Mouse (Mus musculus): ENCODE results near the gene Mical2.

Gene Mical2

DNA sequence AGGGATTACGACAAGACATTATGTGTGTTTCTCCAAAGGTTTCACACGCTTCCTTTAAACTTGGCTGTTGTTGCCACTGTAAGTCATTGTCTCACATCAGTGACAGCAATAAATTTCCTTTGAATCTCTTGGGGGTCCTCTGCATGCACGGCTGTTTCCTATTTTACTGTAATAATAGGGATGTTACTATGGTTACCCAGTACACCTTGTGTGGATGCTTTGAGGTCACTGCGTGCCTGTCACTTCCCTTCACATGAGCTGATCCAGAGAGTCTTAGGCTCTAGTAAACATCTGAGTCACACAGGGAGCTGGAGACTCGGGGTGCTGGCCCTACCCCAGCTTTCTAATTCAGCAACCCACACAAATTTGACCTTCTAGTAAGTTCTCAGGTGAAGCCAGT lies 88.0 kb downstream of the Mical2 start:
- no peak for DNase-seq (ENCODE audit: low spot score)

DNA sequence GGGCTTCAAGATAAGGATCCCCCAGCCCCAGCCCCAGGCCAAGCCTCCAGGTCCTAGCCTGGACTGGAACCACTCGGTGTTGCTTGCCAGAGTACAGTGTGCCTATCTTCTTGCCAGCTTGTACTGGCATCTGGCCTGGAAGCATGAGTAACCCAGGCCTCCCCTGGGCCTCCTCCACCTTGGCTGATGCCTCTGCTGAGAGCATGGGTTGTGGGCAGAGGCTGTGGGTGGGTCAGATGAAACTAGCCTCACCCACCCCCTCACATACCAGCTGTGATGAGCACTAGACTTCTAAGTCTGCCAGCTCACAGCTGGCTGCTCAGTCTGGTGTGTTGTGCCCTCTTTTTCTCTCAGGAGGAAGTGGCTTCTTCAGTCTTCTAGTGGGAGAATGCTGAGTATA lies 90.6 kb downstream of the Mical2 start:
- DNase-seq (ENCODE audit: low spot score), result peak; percentile 61

DNA sequence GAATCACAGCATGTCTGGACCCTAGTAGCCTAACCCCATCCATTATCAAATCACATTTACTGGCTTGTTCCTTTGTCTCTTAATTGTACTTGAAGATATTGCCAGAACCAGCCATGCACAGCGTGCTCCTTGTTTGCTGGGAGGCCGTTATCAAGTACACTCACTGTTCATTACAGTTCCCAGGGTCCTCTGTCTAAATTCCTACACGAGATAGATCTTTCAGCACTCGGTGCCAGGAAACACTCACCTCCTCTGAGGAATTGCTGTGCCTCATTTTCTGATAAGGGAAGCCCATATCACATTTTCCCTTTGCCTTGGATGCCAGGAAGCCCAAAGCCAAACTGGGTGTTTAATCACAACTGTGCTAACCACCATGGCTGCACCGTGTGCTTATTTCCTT lies 91.8 kb downstream of the Mical2 start:
- DNase-seq (ENCODE audit: low spot score), result no peak

DNA sequence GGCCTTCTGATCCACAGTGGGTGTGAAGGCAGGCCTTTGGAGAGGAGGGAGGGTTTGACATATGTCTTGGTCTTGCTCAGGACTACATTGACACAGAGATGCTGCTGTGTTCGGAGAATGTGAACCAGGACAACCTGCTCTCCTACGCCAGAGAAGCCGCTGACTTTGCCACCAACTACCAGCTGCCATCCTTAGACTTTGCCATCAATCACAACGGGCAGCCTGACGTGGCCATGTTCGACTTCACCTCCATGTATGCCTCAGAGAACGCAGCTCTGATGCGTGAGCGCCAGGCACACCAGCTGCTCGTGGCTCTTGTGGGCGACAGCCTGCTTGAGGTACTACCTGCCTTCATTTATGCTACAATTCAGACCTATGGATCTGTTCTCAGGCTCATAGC lies 92.7 kb downstream of the Mical2 start:
- DNase-seq (ENCODE audit: low spot score), result no peak

DNA sequence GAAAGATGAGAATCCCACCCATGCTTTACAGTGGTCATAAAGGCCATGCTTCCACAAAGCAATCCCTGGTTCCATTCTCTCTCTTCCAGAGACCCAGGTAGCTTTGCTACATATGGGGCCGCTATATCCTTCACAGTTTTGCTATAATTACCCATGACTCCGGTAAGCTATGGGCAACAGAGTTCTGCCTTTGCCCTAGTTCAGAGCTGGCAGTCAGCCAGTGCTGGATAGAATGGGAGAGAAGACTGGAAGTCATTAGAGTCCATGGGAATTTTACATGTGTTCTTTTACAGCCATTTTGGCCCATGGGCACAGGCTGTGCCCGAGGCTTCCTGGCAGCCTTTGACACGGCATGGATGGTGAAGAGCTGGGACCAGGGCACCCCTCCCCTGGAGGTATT lies 93.8 kb downstream of the Mical2 start:
- no peak for DNase-seq (ENCODE audit: low spot score)

DNA sequence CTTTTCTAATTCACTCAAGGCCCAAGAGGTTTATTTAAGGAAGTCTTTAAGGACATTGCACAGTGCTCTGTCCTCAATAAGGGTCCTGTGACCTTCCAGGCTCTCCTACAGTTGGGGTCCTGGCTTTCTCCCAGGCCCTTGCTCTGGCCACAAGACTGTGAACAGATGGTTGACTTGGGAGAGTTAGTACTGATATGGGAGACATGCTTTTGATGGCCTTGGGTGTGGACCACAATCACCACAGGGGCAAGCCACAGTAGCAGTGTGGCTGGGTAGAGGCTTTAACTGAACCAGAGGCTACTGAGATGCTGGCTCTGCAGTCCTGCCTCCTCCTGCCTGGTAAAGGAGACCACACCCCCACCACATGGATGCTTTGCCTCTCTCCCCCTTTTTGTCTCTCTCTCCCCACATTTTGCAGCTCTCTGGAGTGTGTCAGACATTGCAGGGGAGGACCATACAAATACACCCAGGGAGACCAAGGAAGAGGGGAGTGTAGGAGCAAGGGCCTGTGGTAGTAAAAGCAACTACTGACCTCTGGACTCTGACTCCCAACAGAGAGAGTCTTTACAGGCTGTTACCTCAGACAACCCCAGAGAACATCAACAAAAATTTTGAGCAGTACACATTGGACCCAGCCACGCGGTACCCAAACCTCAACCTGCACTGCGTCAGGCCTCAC lies 94.5 kb downstream of the Mical2 start:
- DNase-seq (ENCODE audit: low spot score), result no peak

DNA sequence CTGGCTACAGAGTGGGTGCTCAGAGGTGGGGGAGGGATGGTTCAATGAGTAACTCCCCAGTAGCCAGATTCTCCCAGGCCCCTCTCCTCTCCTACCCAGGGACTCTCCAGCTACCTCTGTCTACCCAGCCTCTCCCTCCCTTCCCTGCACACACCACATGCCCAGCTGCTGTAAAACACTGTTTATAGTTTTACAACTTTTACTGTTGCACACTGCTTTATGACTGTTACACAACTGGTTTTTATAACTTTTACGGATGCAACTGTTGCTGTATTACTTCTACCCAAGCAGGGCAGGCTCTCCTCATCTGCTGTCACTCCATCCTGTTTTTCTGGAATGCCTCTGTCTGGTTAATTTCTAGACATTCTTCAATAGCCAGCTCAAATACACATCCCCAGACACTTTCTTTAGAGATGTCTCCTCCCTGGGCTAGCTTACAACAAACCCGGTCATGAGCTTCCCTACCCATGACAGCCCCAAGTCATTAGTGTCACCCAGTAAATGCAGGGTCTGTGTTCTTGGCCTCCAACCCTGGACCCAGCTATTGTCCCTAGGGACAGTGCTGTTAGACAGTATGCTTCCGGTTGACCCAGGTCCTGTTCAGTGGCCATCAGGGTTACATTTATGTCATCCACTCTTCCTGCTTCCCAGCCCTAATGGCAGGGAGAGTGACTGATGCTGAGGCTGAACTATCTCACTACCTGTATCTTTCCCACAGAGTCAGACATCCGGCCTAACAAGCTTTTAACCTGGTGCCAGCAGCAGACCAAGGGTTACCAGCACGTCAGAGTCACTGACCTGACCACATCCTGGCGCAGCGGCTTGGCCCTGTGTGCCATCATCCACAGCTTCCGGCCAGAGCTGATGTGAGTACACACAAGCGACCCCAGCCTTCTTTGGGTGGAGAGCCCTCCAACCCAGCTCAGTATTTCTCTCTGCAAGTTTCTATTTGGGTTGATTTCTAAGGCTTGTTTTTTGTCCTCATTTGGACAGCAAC lies 96.4 kb downstream of the Mical2 start:
- no peak for DNase-seq (ENCODE audit: low spot score)

DNA sequence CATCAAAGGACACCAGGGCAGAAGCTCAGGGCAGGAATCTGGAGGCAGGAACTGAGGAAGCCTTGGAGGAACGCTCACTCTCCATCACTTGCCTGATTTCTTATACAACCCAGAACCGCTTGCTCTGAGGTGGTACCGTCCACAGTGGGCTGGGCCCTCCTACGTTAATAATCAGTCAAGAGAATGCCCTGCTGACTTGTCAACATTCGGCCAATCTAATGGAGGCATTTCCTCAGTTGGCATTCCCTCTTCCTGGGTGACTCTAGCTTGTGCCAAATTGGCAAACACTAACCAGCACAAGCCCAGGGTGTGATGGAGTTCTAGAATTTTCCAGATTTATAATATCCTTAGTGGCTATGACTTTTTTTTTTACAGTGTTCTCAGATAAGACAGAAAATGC lies 98.9 kb downstream of the Mical2 start:
- no peak for DNase-seq (ENCODE audit: low spot score)

DNA sequence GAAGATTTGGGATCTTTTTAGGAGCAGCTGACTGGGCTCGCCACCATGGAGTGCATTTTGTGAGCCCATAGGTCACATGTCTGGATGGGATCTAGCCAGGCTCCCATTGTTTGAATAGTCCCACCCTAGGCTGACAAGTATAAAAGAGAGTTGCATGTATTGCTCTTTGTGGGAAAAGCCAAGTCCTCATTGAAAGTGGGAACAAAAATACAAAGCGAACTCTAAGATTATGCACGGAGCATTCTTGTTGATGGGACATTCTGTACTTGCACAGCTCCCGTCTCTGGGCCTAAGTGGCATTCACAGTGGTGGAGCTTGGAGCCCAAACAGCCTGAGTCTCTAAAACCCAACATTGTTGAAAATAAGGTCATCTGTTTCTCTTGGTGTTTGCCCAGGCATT lies 101.2 kb downstream of the Mical2 start:
- no peak for DNase-seq (ENCODE audit: low spot score)

DNA sequence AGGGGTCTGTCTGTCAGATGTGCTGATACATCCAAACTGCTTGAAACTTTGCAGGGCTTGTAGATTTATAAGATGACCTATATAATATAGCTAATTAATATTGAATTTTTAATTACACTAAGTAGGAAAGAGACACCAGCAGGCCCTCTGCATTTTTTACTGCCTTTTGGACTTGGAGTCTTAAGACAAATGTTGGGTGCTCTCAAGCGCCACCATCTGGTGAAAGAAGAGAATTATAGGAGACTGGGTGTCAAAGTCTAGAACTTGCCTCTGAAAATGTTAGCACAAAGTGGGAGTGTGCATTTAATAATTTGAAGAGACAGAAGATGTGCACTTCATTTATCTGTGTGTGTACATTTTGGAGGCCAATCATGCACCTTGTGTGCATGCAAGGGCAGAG lies 103.3 kb downstream of the Mical2 start:
- DNase-seq (ENCODE audit: low spot score), result no peak

DNA sequence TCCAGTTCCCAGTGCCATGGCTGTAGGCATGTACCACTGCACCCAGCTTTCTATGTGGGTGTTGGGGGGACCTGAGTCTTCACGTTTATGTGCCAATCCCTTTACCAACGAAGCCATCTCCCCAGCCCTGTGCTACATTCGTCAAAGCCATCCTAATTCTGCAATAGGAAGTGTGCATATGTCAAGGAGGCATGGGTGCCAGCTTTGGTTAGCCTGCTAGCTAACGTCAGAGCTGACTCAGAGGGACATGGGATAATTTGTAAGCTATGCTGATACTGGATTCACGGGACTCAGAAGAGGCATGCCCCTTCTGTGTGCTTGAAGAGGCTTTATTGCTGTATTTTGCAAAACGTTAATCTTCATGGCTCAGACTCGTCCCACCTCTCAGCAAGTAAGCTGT lies 103.8 kb downstream of the Mical2 start:
- DNase-seq (ENCODE audit: low spot score), result no peak

DNA sequence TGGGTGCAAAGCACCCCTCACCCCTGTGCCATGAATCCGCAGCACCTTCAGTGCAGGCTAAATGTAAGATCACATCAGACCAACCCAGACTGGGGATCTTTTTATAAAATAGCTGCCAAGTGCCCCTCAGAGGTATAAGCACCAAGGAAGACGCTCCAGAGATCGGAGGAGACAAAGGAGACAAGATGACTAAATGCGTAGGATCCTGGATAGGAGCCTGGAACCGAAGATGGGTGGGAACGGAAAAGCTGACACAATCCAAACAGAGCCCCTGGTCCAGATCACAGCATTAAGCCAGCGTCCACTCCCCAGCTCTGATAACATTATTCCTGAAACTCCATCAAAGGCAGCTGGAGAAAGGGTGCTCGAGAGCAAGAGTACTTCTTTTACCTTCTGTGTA lies 105.3 kb downstream of the Mical2 start:
- no peak for DNase-seq (ENCODE audit: low spot score)

DNA sequence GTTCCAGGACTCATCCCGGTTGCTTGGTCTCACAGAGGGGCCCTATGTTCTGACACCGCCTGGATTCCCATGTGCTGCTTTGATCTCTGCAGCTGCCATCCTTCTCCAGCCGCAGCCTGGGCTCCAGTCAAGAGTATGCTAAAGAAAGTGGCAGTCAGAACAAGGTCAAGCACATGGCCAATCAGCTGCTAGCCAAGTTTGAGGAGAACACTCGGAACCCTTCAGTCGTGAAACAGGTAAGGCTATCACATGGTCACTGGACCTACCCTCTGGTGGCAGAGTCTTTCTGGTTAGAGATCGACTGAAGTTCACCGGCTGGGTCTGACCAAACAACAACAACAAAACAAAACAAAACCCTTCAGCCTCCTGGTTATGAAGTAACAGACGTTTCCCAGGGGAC lies 106.1 kb downstream of the Mical2 start:
- no peak for DNase-seq (ENCODE audit: low spot score)

DNA sequence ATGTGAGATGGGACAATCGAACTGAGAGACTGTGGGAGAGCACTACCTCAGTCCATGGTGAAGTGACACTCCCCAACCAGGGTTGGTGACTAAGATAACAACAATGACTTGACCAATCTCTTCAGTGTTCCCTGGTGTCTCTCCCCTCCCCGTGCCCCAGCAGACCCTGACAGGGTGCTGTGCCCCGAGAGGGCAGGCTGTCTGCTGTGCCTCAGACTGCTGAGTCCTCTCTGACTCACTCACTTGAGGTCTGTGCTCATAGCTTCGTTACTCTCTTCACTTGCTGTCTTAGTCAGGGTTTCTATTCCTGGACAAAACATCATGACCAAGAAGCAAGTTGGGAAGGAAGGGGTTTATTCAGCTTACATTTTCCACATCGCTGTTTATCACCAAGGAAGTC lies 106.8 kb downstream of the Mical2 start:
- no peak for DNase-seq (ENCODE audit: low spot score)

DNA sequence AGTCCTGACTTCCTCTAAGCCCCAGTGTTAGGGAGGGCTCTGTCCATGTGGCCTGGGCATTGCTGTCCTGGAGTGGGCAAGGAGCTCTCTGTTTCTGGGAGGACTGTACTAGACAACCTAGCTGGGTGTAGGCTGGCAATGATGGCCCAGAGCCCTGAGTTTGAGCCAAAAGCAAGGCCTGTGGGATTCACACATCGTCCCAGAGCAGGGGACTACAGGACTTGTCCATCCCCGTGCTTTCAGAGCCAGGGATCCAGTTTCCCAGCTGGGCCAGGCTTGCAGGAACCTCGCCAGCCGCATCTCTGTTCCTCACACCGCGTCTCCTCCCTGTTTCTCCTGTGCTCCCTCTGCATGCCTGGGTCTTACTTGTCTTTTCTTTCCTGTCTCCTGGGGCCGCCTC lies 107.7 kb downstream of the Mical2 start:
- DNase-seq (ENCODE audit: low spot score), result no peak

DNA sequence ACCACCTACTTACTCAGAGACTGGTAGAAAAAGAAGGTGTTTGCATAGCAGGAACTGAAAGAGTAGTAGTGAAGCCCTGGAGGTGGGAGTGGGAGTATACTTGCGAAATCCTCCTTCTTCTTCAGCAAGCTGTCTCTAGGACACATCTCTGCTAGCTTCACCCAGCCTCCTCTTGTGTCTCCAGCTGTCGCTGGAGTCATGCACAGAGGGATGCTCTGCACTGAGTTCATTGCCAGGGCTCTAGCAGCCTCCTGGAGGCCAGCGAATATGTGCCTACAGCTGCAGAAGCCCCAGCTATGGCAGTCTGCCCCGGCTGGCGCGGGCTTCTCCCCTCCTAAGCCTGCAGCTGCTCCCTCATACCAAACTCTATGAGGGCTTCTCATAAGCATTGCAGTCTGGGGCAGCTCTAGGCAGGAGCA lies 110.6 kb downstream of the Mical2 start:
- peak; percentile 26 for DNase-seq (ENCODE audit: low spot score)

DNA sequence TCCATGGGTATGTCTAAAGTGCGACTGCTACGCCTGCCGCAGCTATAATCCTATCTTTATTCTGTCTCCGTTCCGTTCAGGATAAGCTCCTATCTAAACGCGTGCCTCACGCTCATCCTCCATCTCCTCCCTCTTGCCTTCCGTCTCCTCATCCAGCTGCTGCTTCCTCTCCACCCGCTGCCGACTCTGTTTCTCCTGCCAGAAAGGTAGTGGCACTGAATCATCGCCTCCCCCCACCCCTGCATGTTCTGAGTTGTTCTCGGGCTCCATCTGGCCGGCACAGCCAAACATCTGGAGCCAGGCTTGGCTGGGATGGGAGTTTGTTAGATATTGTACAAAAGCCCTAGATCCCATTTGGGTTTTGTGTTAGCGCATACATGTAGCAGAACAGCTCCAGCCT lies 111.1 kb downstream of the Mical2 start:
- DNase-seq (ENCODE audit: low spot score), result no peak

DNA sequence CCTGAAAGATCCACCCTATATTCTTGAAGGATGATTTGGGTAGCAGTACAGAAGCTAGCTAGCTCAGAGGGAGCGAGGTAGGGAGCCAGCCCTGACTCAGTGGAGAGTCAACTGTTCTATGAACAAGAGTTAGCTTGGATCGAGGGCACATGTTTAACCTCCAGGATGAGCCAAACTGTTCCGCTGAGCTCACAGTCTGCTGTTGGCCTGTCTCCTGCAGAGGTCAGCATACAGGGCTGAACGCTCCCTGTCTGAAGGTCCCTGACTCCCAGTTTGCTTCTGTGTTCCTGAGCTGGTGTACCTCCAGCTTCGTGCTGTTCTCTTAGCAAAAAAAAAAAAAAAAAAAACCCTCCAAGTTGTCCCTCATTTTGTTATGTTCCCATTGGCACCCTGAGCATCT lies 112.1 kb downstream of the Mical2 start:
- DNase-seq (ENCODE audit: low spot score), result no peak

DNA sequence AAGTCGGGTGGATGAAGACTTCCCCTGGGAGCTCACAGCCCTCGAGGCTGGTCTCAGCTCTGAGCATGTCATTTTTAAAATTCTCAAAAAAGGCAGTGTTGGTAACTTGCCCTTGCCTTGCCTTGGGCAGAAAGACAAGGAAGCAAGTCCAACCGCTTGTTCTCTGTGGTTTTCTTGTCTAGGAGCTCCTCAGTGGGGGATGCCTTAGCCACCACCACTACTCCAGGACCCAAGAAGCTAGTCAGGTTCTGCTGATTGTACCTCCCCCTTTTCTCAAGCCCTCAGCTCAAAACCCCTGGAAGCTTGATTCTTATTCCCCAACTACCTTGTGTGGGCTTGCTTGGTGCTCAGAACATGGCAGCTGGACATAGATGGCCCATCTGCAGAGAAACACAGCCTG lies 115.4 kb downstream of the Mical2 start:
- DNase-seq (ENCODE audit: low spot score), result no peak

DNA sequence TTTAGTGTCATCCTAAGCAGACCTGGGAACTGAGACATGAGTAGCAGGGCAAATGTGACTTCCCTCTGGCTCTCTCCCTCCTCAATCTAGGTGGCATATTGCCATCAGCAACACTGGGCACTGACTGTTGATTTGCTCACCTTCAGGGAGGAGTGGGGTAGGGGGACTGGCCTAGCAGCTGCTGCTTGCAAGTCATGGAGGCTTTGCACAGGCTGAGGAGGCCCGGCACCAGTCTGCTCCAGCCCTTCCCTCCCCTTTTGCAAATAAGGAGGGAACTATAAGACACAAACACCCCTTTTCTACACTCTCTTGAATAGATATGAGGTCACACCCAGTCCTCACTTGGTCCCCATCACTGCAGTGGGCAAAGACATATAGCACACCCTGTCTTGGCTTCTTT lies 120.0 kb downstream of the Mical2 start:
- no peak for DNase-seq (ENCODE audit: low spot score)

DNA sequence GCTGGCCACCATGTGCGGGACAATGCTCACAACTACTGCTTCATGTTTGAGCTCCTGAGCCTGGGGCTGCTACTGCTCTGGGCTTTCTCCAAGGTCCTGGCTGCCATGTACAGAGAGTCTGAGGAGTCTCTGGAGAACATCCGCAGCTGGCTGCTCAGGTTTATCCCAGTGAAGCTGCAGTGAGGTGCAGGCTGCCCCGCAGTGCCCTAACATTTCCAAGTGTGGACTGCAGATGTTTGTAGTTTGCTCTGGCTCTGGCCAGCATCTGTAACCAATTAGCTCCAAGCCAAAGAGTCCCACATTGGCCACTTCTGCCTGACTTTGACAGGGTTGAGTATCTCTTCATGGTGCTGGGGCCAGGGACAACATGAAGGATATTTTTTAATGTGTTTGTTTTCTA lies 125.9 kb downstream of the Mical2 start:
- no peak for DNase-seq (ENCODE audit: low spot score)

DNA sequence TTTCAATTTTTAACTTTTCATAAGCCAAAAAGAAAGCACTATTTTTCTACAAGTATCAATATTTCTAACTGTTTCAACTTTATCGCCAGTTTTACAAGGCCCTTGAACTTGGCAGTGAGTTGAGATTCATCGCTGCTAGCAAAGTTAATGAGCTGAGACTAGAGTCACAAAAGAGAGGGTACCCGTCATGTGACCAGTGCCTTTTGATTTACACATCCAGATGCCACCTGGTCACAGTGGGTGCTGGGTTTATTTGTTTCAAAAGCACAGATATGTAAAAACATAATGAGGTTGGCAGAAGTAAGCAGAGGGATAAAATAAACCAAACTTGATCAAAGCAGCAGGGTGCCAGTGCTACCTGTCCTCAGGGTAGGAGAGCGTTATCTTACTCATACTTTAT lies 126.3 kb downstream of the Mical2 start:
- no peak for DNase-seq (ENCODE audit: low spot score)

DNA sequence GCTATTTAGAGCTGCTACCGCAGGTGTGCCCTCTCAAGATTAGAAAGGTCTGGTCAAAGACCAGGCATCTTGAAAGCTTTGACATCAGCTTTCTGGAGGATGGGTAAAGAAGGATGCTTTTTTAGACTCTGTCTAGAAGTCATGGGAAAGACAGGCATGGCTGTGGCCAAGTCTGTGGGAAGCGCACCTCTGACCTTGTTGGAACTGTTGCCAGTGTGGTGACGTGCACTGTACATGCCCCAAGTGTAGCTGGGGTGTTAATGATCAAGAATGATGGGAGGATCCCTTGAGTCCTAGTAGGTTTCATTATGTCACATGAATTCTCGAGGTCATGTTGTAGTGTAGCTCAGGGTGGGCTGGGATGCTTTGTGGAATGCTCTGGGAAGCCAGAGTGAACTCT lies 127.4 kb downstream of the Mical2 start:
- no peak for DNase-seq (ENCODE audit: low spot score)

DNA sequence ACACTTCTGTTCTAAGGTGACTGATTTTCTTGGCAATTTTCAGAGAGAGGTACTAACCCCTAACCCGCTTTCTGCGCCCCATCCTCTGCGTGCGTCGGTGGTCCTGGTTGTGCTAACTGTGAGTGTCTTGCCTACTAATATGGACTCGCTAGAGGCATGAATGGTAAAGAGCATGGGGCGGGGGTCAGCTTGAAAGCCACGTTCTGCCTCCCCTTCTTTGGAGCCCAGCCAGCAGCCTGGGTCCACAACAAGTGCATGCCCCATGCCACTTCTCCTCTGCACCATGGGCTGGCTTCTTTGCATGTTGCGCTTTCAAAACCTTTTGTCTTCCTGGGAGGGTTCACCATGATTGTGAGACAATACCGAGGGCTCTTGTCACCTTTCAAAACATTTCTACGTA lies 128.3 kb downstream of the Mical2 start:
- no peak for DNase-seq (ENCODE audit: low spot score)

Data from ovary, postnatal 36 days (tissue).